Comparison of ENCODE assay signal across 14 mouse cellular contexts in genomic region chr9:117870616-117871015, GRCm38 (mm10).
DNase-seq lines count a peak whose midpoint lies in the region; ATAC-seq lines count a peak whose summit lies in the region.
"Had no signal": no experiment of that assay in that cellular context is flagged by ENCODE, and none has a peak within 500 bp of the region (broad histone marks: within the 10 kb centered on the region; RNA-seq: fewer than 3 reads in every experiment).

No protein-coding gene starts in this region.

- WGBS in forebrain, embryonic 12.5 days: 31% methylated on average over 11 of the region's 11 CpGs
- 71% methylated on average over 11 of the region's 11 CpGs for WGBS in forebrain, embryonic 10.5 days
- 54% methylated on average over 11 of the region's 11 CpGs for WGBS in midbrain, embryonic 12.5 days
- WGBS in midbrain, embryonic 11.5 days: 75% methylated on average over 11 of the region's 11 CpGs
- WGBS in hindbrain, embryonic 12.5 days: 52% methylated on average over 11 of the region's 11 CpGs
- 26% methylated on average over 11 of the region's 11 CpGs for WGBS in neural tube, embryonic 15.5 days

- no peaks in the 10 kb centered on the region for H3K9me3 ChIP-seq in forebrain, embryonic 12.5 days
- no peaks in the 10 kb centered on the region; the same call in 1 of the 2 replicates for H3K9me3 ChIP-seq in forebrain, embryonic 10.5 days
- no peaks in the 10 kb centered on the region for H3K9me3 ChIP-seq in midbrain, embryonic 12.5 days
- H3K9me3 ChIP-seq in midbrain, embryonic 11.5 days (ENCODE audit: control insufficient read depth, low read length): no peaks in the 10 kb centered on the region
- H3K9me3 ChIP-seq in hindbrain, embryonic 12.5 days (replicated peaks): no peaks in the 10 kb centered on the region
- H3K9me3 ChIP-seq in neural tube, embryonic 15.5 days (replicated peaks): no peaks in the 10 kb centered on the region
- H3K9me3 ChIP-seq: heart, embryonic 15.5 days; intestine, embryonic 15.5 days had no signal

- H3K4me2 ChIP-seq in forebrain, embryonic 12.5 days: peak overlapping the region; percentile 93
- H3K4me2 ChIP-seq in midbrain, embryonic 12.5 days (replicated peaks): peak overlapping the region; percentile 97
- no peak overlapping the region for H3K4me2 ChIP-seq in midbrain, embryonic 11.5 days
- peak overlapping the region; percentile 95 for H3K4me2 ChIP-seq in hindbrain, embryonic 12.5 days (replicated peaks)
- peak overlapping the region; percentile 91 for H3K4me2 ChIP-seq in neural tube, embryonic 15.5 days
- H3K4me2 ChIP-seq: heart, embryonic 15.5 days; limb, embryonic 12.5 days had no signal

- peaks cover 29% of the 10 kb centered on the region for H3K27me3 ChIP-seq in forebrain, embryonic 12.5 days
- peaks cover 56% of the 10 kb centered on the region for H3K27me3 ChIP-seq in forebrain, embryonic 10.5 days (ENCODE audit: poor library complexity, severe bottlenecking)
- H3K27me3 ChIP-seq in midbrain, embryonic 12.5 days: peaks cover 34% of the 10 kb centered on the region
- peaks cover 17% of the 10 kb centered on the region for H3K27me3 ChIP-seq in midbrain, embryonic 11.5 days (ENCODE audit: control insufficient read depth, insufficient read depth, low read length)
- H3K27me3 ChIP-seq in hindbrain, embryonic 12.5 days: peaks cover 15% of the 10 kb centered on the region
- H3K27me3 ChIP-seq in neural tube, embryonic 15.5 days (replicated peaks): 0 out of 2 replicates have a peak, but pooled peaks cover 6% of the 10 kb centered on the region

- intact Hi-C loops in left cerebral cortex, postnatal 4 days (cut with DNase I): no loop called here

- H3K27ac ChIP-seq in forebrain, embryonic 12.5 days: no peak overlapping the region
- no peak overlapping the region for H3K27ac ChIP-seq in forebrain, embryonic 10.5 days
- H3K27ac ChIP-seq in midbrain, embryonic 12.5 days (replicated peaks): no peak overlapping the region
- H3K27ac ChIP-seq in midbrain, embryonic 11.5 days (ENCODE audit: low read depth, low read length): no peak overlapping the region
- H3K27ac ChIP-seq in hindbrain, embryonic 12.5 days: no peak overlapping the region
- peak overlapping the region; percentile 90; the same call in 1 of the 2 replicates for H3K27ac ChIP-seq in neural tube, embryonic 15.5 days (replicated peaks)
- H3K27ac ChIP-seq: heart, embryonic 15.5 days; intestine, embryonic 15.5 days; limb, embryonic 12.5 days had no signal

- DNase-seq in forebrain, embryonic 10.5 days (ENCODE audit: extremely low spot score, low spot score): no peak
- no peak for DNase-seq in midbrain, embryonic 11.5 days (ENCODE audit: low spot score, missing footprints)
- no peak for DNase-seq in spleen, postnatal 14 days (ENCODE audit: low spot score in 2 of 2)
- DNase-seq in left cerebral cortex, postnatal 4 days: no peak
- DNase-seq: cerebellum, postnatal 14 days; gastrocnemius, postnatal 36 days; lung, adult 18-20 months had no signal

- H3K4me3 ChIP-seq in forebrain, embryonic 12.5 days (replicated peaks): no peak overlapping the region
- H3K4me3 ChIP-seq in forebrain, embryonic 10.5 days: no peak overlapping the region
- H3K4me3 ChIP-seq in midbrain, embryonic 12.5 days: peak overlapping the region; percentile 7; the same call in 1 of the 2 replicates
- no peak overlapping the region for H3K4me3 ChIP-seq in midbrain, embryonic 11.5 days (ENCODE audit: low read depth, low read length)
- H3K4me3 ChIP-seq in hindbrain, embryonic 12.5 days: peak overlapping the region; percentile 65
- H3K4me3 ChIP-seq in neural tube, embryonic 15.5 days (replicated peaks): peak overlapping the region; percentile 77
- H3K4me3 ChIP-seq: heart, embryonic 15.5 days; intestine, embryonic 15.5 days; limb, embryonic 12.5 days had no signal

- no peak overlapping the region for H3K9ac ChIP-seq in forebrain, embryonic 12.5 days
- no peak overlapping the region for H3K9ac ChIP-seq in midbrain, embryonic 12.5 days (replicated peaks)
- no peak overlapping the region for H3K9ac ChIP-seq in midbrain, embryonic 11.5 days (ENCODE audit: low read length)
- H3K9ac ChIP-seq in hindbrain, embryonic 12.5 days: no peak overlapping the region
- peak overlapping the region; percentile 27; the same call in 1 of the 2 replicates for H3K9ac ChIP-seq in neural tube, embryonic 15.5 days (replicated peaks)
- H3K9ac ChIP-seq: heart, embryonic 15.5 days; intestine, embryonic 15.5 days; limb, embryonic 12.5 days had no signal

- no peaks in the 10 kb centered on the region for H3K36me3 ChIP-seq in forebrain, embryonic 12.5 days (replicated peaks)
- H3K36me3 ChIP-seq in forebrain, embryonic 10.5 days (replicated peaks): no peaks in the 10 kb centered on the region
- H3K36me3 ChIP-seq in midbrain, embryonic 12.5 days: no peaks in the 10 kb centered on the region
- no peaks in the 10 kb centered on the region for H3K36me3 ChIP-seq in midbrain, embryonic 11.5 days (ENCODE audit: control insufficient read depth, insufficient read depth, low read length)
- no peaks in the 10 kb centered on the region for H3K36me3 ChIP-seq in hindbrain, embryonic 12.5 days
- no peaks in the 10 kb centered on the region for H3K36me3 ChIP-seq in neural tube, embryonic 15.5 days
- H3K36me3 ChIP-seq: heart, embryonic 15.5 days; intestine, embryonic 15.5 days; limb, embryonic 12.5 days had no signal

- ATAC-seq in forebrain, embryonic 12.5 days (ENCODE audit: low FRiP score): peak; percentile 18; the same call in 1 of the 2 replicates
- ATAC-seq in midbrain, embryonic 12.5 days (ENCODE audit: low FRiP score, low read depth): no peak
- no peak for ATAC-seq in midbrain, embryonic 11.5 days (ENCODE audit: low FRiP score)
- ATAC-seq in hindbrain, embryonic 12.5 days (ENCODE audit: low FRiP score): no peak
- ATAC-seq in neural tube, embryonic 15.5 days (ENCODE audit: low FRiP score): no peak
- ATAC-seq: intestine, embryonic 15.5 days had no signal

- peaks cover 11% of the 10 kb centered on the region for H3K4me1 ChIP-seq in forebrain, embryonic 12.5 days
- H3K4me1 ChIP-seq in forebrain, embryonic 10.5 days: peaks cover 22% of the 10 kb centered on the region
- H3K4me1 ChIP-seq in midbrain, embryonic 12.5 days: peaks cover 20% of the 10 kb centered on the region; the same call in 1 of the 2 replicates
- H3K4me1 ChIP-seq in midbrain, embryonic 11.5 days (ENCODE audit: control insufficient read depth, insufficient read depth, low read length): peaks cover 2% of the 10 kb centered on the region; the same call in 1 of the 2 replicates
- H3K4me1 ChIP-seq in hindbrain, embryonic 12.5 days: peaks cover 17% of the 10 kb centered on the region
- peaks cover 36% of the 10 kb centered on the region for H3K4me1 ChIP-seq in neural tube, embryonic 15.5 days

Comparison
In these comparisons a context has a peak if more than half of its experiments do, and no peak if none do; other contexts are left out.
1. H3K4me3 ChIP-seq: peak in midbrain, embryonic 12.5 days (single experiment), hindbrain, embryonic 12.5 days (single experiment) and neural tube, embryonic 15.5 days (single experiment); none in forebrain, embryonic 12.5 days (single experiment), forebrain, embryonic 10.5 days (single experiment) and midbrain, embryonic 11.5 days (single experiment).